Mouse (Mus musculus) megakaryocyte, embryonic 14.5 days (primary cell): ENCODE measurements around the gene Peli1. TPM values are rescaled to one million over a fixed set of nuclear protein-coding genes. Genes with fewer than 3 reads are reported as not detected.

Source experiments
- H3K27me3 ChIP-seq: replicated peaks from 2 replicates; pipeline ENCODE3; 2012; ENCODE audit warnings: inconsistent platforms
- H3K36me3 ChIP-seq: replicated peaks from 2 replicates; pipeline ENCODE3; 2012; ENCODE audit warnings: low read length, inconsistent platforms, mixed read lengths
- H3K4me1 ChIP-seq: 2 replicates; pipeline ENCODE4 v1.6.1; 2012; ENCODE audit warnings: inconsistent platforms
- H3K4me3 ChIP-seq: replicated peaks from 2 replicates; pipeline ENCODE3; 2012; ENCODE audit warnings: moderate library complexity, mild to moderate bottlenecking, inconsistent platforms
- H3K9me3 ChIP-seq: 2 replicates; pipeline ENCODE4 v1.6.1; 2012; ENCODE audit warnings: inconsistent platforms
- FLI1 ChIP-seq: IDR thresholded peaks from 2 replicates; pipeline ENCODE4 v1.6.1; 2012; ENCODE audit warnings: low read length, inconsistent platforms, mixed read lengths
- GATA1 ChIP-seq: IDR thresholded peaks from 3 replicates; pipeline ENCODE4 v1.6.1; 2012; ENCODE audit warnings: mixed read lengths, low read length, inconsistent platforms, borderline replicate concordance
- polyA plus RNA-seq: library from polyadenylated mRNA; stranded (reverse); fragments of >175 nt; gene quantifications from 2 replicates; pipeline ENCODE4 v1.2.3, GENCODE M21; 2012; ENCODE audit warnings: low replicate concordance; ENCODE audit not compliant: insufficient read depth

The Peli1 gene
- polyA plus RNA-seq, 1 experiment: 13.1 TPM

DNA sequence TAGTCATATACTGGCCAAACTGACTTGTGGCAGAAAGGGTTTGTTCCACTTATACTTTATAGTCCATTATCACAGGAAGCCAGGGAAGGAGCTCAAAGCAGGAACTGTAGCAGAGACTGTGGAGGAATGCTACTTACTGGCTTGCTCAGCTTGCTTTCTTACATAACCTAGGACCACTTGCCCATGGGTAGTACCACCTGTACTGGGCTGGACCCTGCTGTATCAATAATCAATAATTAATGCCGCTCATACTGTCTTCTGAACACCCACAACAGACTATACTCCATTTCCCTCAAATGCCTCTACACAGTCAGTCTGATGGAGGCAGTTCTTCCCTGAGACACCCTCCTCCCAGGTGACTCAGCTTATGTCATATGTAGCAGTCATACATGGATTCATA lies 48.4 kb downstream of the Peli1 start:
- H3K9me3 ChIP-seq: no peaks in the 10 kb centered on the region
- TF ChIP-seq FLI1 (no peak), GATA1 (no peak)
- no peaks in the 10 kb centered on the region for H3K27me3 ChIP-seq
- peaks cover 28% of the 10 kb centered on the region for H3K4me1 ChIP-seq
- no peak overlapping the region for H3K4me3 ChIP-seq
- peaks cover 76% of the 10 kb centered on the region for H3K36me3 ChIP-seq

DNA sequence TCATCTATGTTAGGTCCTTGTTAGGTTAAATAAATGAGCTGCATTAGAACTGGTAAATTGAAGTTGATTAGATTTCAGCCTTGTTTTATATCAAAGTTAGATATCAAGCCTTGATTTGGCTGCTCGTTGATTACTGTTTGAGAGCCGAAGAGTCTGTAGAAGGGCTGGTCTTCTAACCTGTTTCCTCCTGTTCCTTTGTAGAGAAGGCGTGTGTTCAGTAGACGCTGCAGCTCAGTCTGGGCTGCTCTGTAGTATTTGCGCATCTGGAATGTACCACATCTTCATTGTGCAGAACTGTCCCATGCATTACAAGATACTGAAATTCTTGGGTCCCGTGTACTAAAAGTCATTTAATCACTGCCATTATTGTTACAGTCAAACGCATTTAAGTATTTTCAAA lies 50.2 kb downstream of the Peli1 start:
- no peak for TF ChIP-seq FLI1
- TF ChIP-seq GATA1: no peak
- Histone ChIP-seq H3K4me1 (peaks cover 21% of the 10 kb centered on the region), H3K27me3 (no peaks in the 10 kb centered on the region), H3K36me3 (peaks cover 76% of the 10 kb centered on the region), H3K4me3 (no peak overlapping the region), H3K9me3 (no peaks in the 10 kb centered on the region)

DNA sequence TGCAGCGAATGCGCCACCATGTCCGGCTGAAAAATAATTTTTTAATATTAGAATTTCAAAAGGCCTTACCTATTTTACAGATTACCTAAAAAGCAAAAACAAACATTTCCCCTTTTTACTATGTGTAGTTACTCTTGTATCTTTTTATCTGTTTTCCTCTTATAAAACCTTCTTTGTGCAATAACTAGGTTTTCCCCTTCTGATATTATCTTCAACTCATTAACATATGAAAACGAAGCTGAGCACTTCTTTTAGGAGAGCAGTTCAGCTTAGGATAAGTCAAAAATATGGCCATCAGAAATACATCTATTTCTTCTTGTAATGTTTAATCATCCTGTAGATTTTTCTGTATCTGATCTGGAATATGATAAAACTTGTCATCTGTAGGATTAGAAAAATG lies 50.7 kb downstream of the Peli1 start:
- H3K27me3 ChIP-seq: no peaks in the 10 kb centered on the region
- peaks cover 21% of the 10 kb centered on the region for H3K4me1 ChIP-seq
- no peak for TF ChIP-seq GATA1
- no peak for TF ChIP-seq FLI1
- no peaks in the 10 kb centered on the region for H3K9me3 ChIP-seq
- H3K4me3 ChIP-seq: no peak overlapping the region
- peaks cover 79% of the 10 kb centered on the region for H3K36me3 ChIP-seq

DNA sequence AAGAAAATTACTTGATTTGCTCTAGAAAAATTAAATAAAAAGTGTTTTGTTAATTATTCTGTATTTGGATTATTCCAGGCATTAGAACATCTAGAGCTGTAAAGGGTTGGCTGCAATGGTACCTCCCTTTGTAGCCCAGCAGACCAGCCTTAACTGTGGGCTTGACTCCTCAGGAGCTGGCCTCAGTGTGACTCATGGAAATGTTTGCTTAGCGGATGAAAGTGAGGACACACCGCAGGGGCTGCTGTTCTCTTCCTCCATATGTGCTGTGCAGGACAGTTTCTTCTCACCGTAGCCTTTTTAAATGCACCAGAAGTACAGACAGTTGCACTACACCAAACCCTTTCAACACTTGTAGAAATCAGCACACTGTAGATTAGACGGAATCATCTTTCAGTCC lies 58.4 kb downstream of the Peli1 start:
- peaks cover 90% of the 10 kb centered on the region for H3K36me3 ChIP-seq
- H3K9me3 ChIP-seq: no peaks in the 10 kb centered on the region
- H3K4me3 ChIP-seq: no peak overlapping the region
- no peaks in the 10 kb centered on the region for H3K27me3 ChIP-seq
- TF ChIP-seq FLI1: no peak
- no peak for TF ChIP-seq GATA1
- peaks cover 25% of the 10 kb centered on the region for H3K4me1 ChIP-seq

DNA sequence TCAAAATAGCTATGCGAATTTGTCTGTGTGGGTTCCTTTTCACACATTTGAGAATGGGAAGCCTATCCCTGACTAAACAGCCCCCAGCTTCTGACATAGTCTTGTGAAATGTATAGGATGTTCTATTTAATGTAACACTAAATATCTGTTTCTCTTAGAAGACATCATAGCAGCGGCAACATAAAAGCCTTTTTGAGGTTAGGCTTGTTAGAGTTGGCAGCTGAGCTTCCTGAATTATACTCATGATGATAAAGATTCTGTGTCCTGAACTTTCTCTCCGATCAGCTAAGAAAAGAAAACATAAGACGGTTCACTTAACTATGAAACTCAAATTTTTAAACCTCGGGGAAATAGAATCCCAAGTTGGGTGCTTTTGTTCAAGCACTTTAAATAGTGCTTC lies 59.2 kb downstream of the Peli1 start:
- Histone ChIP-seq H3K36me3 (peaks cover 92% of the 10 kb centered on the region), H3K9me3 (no peaks in the 10 kb centered on the region), H3K27me3 (no peaks in the 10 kb centered on the region), H3K4me3 (no peak overlapping the region), H3K4me1 (peaks cover 25% of the 10 kb centered on the region)
- TF ChIP-seq GATA1: no peak
- no peak for TF ChIP-seq FLI1

DNA sequence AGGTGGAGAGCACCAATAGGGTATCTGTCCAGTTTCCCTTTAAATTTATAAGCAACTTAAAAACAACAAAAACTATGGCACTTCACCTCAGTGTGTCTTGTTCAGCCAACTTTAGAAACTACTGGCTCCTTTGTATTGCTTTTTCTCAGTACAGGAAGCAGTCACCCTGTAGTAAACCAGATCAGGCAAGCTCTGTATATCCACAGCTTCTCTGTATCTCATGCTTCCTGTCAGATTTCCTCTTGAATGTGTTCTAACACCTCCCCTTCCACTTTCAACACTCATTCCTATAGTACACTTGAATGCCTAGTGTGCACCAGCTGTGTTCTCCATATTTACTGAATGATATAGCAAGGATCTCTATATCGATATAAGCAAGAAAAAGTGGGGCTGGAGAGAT lies 60.6 kb downstream of the Peli1 start:
- Histone ChIP-seq H3K9me3 (no peaks in the 10 kb centered on the region), H3K4me3 (no peak overlapping the region), H3K36me3 (peaks cover 82% of the 10 kb centered on the region), H3K27me3 (no peaks in the 10 kb centered on the region), H3K4me1 (peaks cover 25% of the 10 kb centered on the region)
- TF ChIP-seq GATA1: no peak
- TF ChIP-seq FLI1: no peak

DNA sequence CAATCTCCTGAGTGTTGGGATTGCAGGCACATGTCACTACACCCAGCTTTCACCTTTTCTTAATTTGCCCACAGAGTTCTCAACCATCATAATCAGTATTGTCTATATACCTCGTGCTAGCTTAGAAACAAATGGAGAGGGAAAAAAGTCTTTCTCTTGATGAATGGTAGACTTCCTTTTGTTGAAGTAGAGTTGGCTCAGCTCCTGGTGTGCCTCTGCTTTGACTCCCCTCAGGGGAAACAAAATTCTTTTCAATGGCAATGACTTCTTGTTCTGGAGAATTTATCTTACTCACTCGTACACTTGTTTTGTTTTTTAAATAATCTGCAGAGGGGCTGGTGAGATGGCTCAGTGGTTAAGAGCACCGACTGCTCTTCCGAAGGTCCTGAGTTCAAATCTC lies 62.0 kb downstream of the Peli1 start:
- Histone ChIP-seq H3K36me3 (peaks cover 68% of the 10 kb centered on the region), H3K9me3 (no peaks in the 10 kb centered on the region), H3K4me3 (no peak overlapping the region), H3K4me1 (peaks cover 30% of the 10 kb centered on the region), H3K27me3 (no peaks in the 10 kb centered on the region)
- TF ChIP-seq FLI1: no peak
- TF ChIP-seq GATA1: no peak

DNA sequence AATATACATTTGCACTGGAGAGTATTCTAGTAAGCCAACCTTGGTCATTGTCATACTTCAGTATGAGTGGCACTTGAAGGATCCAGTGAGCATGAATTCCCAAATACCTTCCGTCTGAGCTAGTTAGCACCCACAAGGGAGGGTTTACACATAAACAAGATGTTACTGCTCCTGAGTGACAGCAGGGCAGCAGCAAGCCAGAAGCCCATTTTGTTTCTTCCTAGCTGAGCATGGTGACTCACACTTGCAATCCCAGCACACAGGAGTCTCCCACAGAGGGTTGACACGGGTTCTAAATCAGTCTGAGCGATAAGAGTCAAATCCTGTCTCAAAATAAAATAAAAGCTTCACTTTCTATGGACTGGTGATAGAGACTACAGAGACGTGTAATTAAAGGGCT lies 66.5 kb downstream of the Peli1 start:
- no peak for TF ChIP-seq GATA1
- no peak for TF ChIP-seq FLI1
- Histone ChIP-seq H3K36me3 (peaks cover 28% of the 10 kb centered on the region), H3K27me3 (no peaks in the 10 kb centered on the region), H3K4me1 (peaks cover 21% of the 10 kb centered on the region; the same call in 1 of the 2 replicates), H3K9me3 (no peaks in the 10 kb centered on the region), H3K4me3 (no peak overlapping the region)

DNA sequence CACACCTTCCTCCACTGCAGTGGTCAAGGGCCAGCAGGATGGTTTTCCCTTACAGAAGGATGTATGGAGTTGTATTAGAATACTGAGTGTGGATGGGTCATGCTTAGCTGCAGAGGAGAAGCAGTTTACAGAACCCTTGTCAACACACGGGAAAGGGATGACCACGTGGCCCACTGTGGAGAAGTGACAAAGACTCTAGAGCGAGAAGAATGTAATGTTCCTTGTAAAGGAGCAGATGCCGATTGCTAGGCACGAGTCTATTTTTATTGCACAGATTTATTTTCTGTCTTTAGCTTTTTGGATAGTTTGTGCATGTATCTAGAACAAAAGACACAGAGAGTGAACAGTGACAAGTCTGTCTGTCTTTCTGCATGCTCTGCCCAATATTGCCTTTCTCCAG lies 71.0 kb downstream of the Peli1 start:
- Histone ChIP-seq H3K36me3 (peaks cover 8% of the 10 kb centered on the region), H3K27me3 (no peaks in the 10 kb centered on the region), H3K4me1 (peaks cover 50% of the 10 kb centered on the region), H3K4me3 (no peak overlapping the region), H3K9me3 (no peaks in the 10 kb centered on the region)
- TF ChIP-seq FLI1 (no peak), GATA1 (no peak)

DNA sequence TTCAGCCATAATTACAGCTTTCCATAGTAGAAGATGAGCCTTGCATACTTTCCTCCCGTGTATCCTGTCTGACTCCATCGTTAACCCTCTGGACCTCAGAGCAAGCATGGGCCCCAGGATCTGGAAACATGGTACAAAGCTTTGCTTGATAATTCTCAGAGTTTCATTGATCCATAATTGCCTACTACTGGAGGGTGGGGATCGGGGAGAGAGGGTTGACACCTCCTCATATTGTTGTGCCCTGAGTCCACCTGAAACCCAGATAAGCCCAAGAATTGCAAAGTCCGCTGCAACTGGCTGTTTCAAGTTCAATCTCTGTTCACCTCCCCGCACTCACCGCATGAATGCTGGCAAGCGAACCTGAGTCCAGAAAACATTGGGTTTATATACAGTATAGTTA lies 72.1 kb downstream of the Peli1 start:
- Histone ChIP-seq H3K27me3 (no peaks in the 10 kb centered on the region), H3K4me1 (peaks cover 46% of the 10 kb centered on the region), H3K36me3 (peaks cover 8% of the 10 kb centered on the region), H3K9me3 (no peaks in the 10 kb centered on the region), H3K4me3 (no peak overlapping the region)
- no peak for TF ChIP-seq FLI1
- no peak for TF ChIP-seq GATA1

DNA sequence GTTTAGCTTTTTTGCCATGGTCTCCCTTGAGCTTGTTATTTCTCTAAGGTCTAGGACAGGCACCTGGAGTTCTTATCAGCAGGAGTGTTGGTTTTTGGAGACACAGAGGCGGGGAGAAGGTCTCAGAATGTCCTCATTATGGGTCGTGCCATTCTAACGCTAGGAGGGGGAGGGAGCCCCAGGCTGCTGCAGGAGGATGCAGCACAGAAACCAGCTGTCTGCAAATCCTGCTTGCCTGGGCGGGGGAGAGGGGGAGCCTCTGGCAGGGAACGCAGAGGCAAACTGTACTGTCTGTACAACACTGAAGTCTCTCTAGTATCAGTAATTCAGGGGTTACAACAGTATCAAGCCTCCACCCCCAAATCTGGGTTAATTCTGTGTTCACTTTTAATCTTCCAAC lies 72.6 kb downstream of the Peli1 start:
- peaks cover 10% of the 10 kb centered on the region for H3K36me3 ChIP-seq
- no peak overlapping the region for H3K4me3 ChIP-seq
- TF ChIP-seq GATA1 (no peak), FLI1 (no peak)
- no peaks in the 10 kb centered on the region for H3K27me3 ChIP-seq
- H3K9me3 ChIP-seq: peaks cover 2% of the 10 kb centered on the region
- peaks cover 46% of the 10 kb centered on the region for H3K4me1 ChIP-seq
